Mouse (Mus musculus) thymus, postnatal 36 days (tissue): ENCODE measurements at regions not wholly inside any gene's neighbourhood (a gene's known extent, or its start where the extent isn't known, plus 50 kb on each side); places are given as distances from the start of the nearest gene placed in this dataset.
A peak's percentile ranks its signal among the peaks of the same experiment; 100 is the strongest.

Source experiments
- DNase-seq, 2 experiments: peaks; one replicate each; pipeline ENCODE4 v3.0.0; 2022; ENCODE audit warnings: mixed read lengths in 2 of 2

- no peak for DNase-seq
Measured at GRCm38 (mm10) chr10:111111020-111111419, 53.5 kb upstream of the Osbpl8 start.

- DNase-seq = peak; percentile 42 to 46
Measured at GRCm38 (mm10) chr10:111108658-111109633, 55.6 kb upstream of the Osbpl8 start.

- DNase-seq = no peak
Measured at GRCm38 (mm10) chr10:111107852-111108251, 56.7 kb upstream of the Osbpl8 start.

GRCm38 (mm10) chr10:111107387-111107786, 57.2 kb upstream of the Osbpl8 start:
- peak; percentile 81 to 84 for DNase-seq

GRCm38 (mm10) chr10:111106411-111106810, 58.1 kb upstream of the Osbpl8 start:
- no peak for DNase-seq

GRCm38 (mm10) chr10:111105662-111106061, 58.9 kb upstream of the Osbpl8 start:
- no peak for DNase-seq

GRCm38 (mm10) chr10:111103512-111103911, 61.0 kb upstream of the Osbpl8 start:
- DNase-seq = no peak

- no peak for DNase-seq
Measured at GRCm38 (mm10) chr10:111103086-111103485, 61.5 kb upstream of the Osbpl8 start.

GRCm38 (mm10) chr10:111101901-111102761, 62.4 kb upstream of the Osbpl8 start:
- DNase-seq = no peak

GRCm38 (mm10) chr10:111099812-111100464, 64.6 kb upstream of the Osbpl8 start:
- peak; percentile 64 to 67 for DNase-seq

GRCm38 (mm10) chr10:111099059-111099811, 65.3 kb upstream of the Osbpl8 start:
- no peak for DNase-seq

GRCm38 (mm10) chr10:111097245-111097644, 67.3 kb upstream of the Osbpl8 start:
- DNase-seq = no peak

- DNase-seq = no peak
Measured at GRCm38 (mm10) chr10:111096811-111097210, 67.7 kb upstream of the Osbpl8 start.

- no peak for DNase-seq
Measured at GRCm38 (mm10) chr10:111094405-111094804, 70.1 kb upstream of the Osbpl8 start.

GRCm38 (mm10) chr10:111089382-111089781, 75.2 kb upstream of the Osbpl8 start:
- DNase-seq = no peak

GRCm38 (mm10) chr10:111085561-111085960, 75.6 kb upstream of the Zdhhc17 start:
- DNase-seq = no peak

GRCm38 (mm10) chr10:111084267-111084780, 74.4 kb upstream of the Zdhhc17 start:
- DNase-seq = no peak

GRCm38 (mm10) chr10:111083861-111084260, 73.9 kb upstream of the Zdhhc17 start:
- no peak for DNase-seq

GRCm38 (mm10) chr10:111083338-111083737, 73.4 kb upstream of the Zdhhc17 start:
- no peak for DNase-seq

GRCm38 (mm10) chr10:111080322-111080721, 70.4 kb upstream of the Zdhhc17 start:
- no peak for DNase-seq

GRCm38 (mm10) chr10:111079051-111079450, 69.1 kb upstream of the Zdhhc17 start:
- no peak for DNase-seq

- DNase-seq = no peak
Measured at GRCm38 (mm10) chr10:111077632-111078031, 67.7 kb upstream of the Zdhhc17 start.
